Mouse (Mus musculus) myocyte (in vitro differentiated cells): ENCODE data around the gene Slc25a26.
A peak's percentile ranks its signal among the peaks of the same experiment; 100 is the strongest.

Experiments used
- MAX ChIP-seq: IDR thresholded peaks from one replicate; pipeline ENCODE4 v1.6.1; 2011; ENCODE audit warnings: low read depth, mild to moderate bottlenecking, control low read depth
- MYOG ChIP-seq, 3 experiments: IDR thresholded peaks; one replicate each; pipeline ENCODE4 v1.6.1; 2011; ENCODE audit warnings: control low read depth in 2 of 3, low read depth in 2 of 3, mild to moderate bottlenecking in 2 of 3; ENCODE audit not compliant: insufficient read length in 2 of 3, control insufficient read depth in 1 of 3, insufficient read depth in 1 of 3
- POLR2A ChIP-seq: IDR thresholded peaks from one replicate; pipeline ENCODE4 v1.6.1; 2011; ENCODE audit warnings: low read depth, mild to moderate bottlenecking, control low read depth, moderate library complexity; ENCODE audit not compliant: insufficient read length
- TCF12 ChIP-seq: IDR thresholded peaks from one replicate; pipeline ENCODE4 v1.6.1; 2011; ENCODE audit warnings: mild to moderate bottlenecking, control low read depth; ENCODE audit not compliant: poor library complexity, insufficient read depth, severe bottlenecking
- TCF3 ChIP-seq: IDR thresholded peaks from one replicate; pipeline ENCODE4 v1.6.1; 2011; ENCODE audit warnings: low read depth, control low read depth; ENCODE audit not compliant: insufficient read length
- USF1 ChIP-seq: IDR thresholded peaks from one replicate; pipeline ENCODE4 v1.6.1; 2011; ENCODE audit warnings: low read depth, mild to moderate bottlenecking, control low read depth, moderate library complexity

DNA sequence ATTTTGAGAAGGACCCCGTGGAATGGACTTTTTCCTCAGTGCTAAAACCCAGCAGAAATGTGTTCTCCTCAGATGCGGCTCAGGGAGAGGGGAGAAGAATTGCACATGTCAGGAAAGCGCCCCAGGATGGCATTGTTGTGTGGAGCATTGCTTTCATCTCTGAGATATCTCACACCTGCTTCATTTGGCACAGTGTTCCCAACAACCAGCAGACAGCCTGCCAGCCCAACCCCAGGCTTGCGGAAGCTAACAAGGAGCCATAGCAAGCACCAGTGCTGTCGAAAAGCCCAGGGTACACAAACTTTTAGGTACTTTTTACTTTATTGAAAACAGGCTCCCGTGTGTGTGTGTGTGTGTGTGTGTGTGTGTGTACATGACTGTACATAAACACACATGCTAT is 50.2 kb downstream of the Slc25a26 start:
- TF ChIP-seq POLR2A, result no peak
- no peak for TF ChIP-seq MAX
- TF ChIP-seq TCF12, result no peak
- peak in 1 of 3 experiments; percentile 36 for TF ChIP-seq MYOG (IDR thresholded peaks at IDR 0.05; ENCODE audit: control insufficient read depth in 1 of 3, insufficient read depth in 1 of 3, insufficient read length in 2 of 3, low read depth in 2 of 3)
- no peak for TF ChIP-seq TCF3
- no peak for TF ChIP-seq USF1
